Mouse (Mus musculus) frontal cortex, postnatal 10 days (tissue): ENCODE data around the gene Itpr3.

Experiments used
- DNase-seq, 2 experiments: peaks; one replicate each; pipeline ENCODE4 v3.0.0; 2022; ENCODE audit warnings: low spot score in 2 of 2, mixed read lengths in 1 of 2

Itpr3 gene

DNA sequence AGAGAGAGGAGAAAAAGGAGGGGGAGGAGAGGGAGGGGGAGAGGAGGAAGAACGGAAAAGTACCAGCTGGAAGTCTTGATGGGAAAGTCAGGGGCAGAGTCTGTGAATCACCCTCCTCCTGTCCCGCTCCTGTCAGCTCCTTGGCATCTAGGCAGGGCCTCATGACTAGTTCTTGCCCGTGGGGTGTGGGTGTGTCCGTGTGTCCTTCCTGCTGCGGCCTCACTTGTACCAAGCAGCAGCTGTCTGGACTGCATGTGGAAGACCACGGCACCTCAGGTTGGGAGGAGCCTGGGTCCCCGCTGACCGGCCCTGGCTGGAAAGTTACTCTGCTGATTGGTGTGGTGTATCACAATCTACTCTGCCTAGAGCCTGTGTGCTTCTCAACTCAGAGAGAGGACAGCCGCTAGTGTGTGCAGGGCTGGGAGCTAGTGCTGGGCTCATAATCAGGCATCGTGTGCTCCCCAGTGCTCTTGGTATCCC, 84.9 kb downstream of the Itpr3 start:
- DNase-seq = no peak

DNA sequence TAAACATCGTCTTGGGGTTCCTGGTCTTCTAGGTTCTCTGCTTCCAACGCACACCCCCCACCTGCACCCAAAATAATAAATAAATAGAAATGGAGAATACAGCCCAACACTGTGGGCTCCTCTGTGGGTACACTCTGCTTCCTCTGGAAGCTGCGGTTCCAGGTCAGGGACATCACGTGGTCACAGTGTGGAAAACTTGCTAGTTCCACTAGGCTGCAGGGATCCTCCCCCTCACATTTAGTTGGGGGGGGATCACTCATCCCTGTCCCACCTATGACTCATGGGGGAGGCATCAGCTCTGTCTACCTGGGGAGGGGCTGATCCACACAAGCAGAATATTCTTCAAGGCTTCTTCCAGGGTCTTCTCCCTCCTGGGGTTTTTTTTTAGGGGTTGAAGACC, 87.0 kb downstream of the Itpr3 start:
- no peak for DNase-seq

DNA sequence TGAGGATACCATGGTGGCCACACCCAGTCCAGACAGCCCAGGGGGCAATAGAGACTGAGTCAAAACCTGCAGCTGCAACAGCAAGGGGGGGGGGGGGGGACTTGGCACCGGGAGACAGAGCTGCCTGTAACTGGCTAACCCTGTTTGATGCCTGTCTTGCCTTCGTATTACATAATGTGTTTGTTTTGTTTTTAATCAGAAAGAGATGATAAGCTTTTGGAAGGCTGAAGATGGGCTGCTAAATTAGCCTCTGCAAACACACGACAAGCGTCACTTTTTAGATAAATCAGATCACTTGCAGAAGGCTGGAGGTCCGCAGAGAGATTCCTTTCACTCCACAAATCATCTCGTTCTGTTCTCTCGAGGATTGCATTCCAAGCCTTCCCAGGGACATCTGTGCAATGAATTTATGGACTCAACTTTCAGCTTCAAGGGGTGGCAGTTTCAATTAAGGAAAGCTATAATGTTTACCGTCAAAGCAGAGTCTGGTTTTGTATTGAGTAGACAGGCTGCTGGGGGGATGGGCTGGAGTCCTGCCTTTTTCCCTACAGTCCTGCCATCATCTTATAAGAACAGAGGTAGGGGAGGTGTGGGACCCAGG, 89.3 kb downstream of the Itpr3 start:
- DNase-seq = no peak

DNA sequence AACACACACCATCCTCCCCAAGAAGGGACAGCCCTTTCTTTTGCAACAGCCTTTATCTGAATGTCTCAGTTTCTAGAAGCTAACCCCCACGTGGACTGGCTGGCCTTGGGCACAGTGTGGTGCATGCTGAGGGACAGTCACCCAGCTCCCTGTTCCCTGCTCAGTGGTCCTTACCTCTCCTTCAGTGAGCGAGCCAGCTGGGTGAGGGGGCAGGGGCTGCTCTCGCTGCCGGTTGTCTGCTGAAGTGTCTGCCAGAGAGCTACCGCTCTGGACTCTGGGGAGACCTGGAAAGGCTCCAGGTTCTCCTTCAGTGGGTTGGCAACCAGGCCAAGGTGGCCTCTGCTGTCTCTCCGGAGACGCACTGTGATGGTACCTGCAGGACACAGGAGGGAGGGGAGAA, 93.8 kb downstream of the Itpr3 start:
- DNase-seq = no peak

DNA sequence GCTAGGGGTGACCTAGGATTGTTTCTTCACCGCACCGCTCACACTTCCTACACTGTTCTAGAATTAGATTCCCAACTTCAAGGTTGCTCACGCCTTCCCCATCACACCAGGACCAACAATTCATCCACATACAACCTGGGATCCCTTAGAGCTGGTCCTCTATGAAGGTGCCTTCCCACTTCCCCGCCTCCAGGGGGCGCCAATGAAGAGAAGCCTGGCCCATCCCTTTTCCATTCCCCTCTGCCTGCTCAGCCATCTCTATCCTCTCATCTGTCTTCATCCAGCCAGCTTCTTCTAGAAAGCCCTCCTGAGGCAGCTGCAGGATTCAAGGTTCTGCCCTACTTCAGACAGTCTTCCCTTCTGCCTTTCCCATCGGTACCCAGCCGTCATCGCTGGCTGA, 94.3 kb downstream of the Itpr3 start:
- no peak for DNase-seq

DNA sequence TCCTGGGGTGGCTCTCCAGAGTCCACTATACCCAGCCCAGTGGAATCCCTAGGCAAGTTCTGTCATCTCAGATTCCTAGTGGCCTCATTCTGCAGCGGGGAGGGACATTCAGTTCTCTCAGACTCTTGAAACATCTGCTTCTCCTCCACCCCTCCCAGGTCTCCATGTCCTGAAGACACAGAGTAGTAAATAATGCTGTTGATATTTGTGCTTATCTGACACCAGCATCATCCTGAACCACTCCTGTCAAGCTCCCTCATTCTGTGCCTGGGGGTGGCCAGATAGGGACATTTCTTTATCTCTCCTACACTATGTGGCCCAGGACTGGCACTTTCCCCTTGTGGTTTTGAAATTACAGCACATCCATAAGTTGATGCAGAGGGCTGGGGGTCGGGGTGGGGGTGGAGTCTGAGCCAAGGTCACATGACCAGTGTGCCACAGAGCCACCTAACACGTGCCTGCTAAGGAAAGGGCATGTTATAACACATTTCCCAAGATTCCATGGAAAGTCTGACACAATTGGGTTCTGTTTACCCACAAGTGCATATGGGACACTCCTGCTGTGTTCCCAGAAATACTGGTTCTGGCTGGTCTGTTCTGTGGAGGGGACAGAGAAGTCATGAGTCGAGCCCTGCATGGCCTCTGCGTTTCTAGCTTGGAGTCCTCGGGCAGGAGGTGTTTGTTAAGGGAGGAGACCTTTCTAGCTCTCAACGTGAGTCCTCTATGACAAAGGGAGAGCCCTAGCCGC, 96.0 kb downstream of the Itpr3 start:
- no peak for DNase-seq

DNA sequence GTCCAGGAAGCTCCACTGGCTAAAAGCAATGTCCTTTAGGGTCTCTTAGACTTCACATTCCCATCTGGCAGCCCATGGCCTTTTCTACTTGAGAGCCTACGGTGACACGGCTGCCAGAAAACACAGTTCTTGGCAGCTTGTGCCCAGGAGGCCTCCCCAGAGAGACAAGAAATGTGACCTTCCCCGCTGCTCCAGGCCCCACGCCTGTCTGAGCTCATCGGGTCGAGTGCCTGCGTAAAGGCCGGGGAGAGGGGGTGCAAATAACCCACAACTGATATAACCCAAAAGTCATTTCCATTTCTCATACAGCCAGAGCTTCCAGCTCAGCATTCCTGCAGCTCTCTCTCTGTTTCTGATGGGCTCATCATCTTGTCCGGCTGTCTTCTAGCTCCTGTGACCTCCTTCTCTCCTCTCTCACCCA, 96.7 kb downstream of the Itpr3 start:
- no peak for DNase-seq

DNA sequence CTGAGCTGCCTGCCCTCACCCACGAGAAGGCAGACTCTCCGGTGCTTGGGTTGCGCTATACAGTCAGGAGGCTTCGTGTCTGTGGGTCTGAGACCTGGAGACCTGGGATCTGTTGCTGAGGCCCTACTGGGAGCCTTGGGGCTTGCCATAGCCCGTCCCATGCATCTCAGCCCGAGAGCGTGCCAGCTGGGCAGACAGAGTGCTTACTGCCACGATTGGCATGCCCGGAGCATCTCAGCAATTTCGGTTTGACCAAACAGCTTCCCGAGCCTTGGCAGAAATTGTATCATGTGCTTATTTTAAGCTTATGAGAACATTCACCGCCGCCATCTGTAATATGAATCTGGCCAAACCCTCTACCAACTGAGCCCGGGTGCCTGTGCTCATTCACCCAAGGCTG, 97.2 kb downstream of the Itpr3 start:
- no peak for DNase-seq

DNA sequence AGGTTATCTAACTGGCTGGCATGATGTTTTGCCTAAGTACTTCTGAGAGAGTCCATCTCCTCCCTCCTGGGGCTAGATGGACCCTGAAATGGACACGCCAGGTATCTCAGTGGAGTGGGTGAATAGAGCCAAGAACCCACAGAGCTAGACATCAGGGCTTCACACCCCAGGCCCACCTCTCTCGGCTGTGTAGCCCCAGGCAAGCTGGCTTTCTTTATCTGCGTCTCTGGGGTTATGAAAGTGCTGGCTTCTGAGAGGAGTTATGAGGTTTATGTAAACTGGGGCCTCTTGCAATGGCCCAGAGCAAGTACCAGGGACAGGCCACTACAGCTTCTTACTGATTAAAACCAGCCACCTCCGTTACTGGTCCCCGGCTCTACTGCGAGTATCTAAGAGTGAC, 97.8 kb downstream of the Itpr3 start:
- DNase-seq = no peak

DNA sequence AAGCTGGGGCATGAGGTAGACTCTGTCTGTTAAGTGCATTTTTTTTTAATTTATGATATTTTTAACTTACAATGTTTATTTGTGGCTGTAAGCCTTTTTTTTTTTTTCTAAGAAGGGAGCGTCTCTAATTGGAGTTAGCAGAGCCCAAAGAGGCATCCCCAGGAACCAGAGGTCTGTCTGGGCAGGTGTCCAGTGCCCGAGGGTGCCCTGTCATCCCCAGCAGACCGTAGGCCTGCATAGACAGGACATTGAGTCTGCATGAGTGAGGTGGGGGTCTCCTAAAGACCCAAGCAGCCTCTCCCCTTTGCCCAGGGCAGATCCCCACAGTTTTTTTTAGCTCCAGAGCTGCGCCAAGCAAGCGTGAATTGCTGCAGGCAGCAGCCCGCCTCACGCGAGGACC, 98.6 kb downstream of the Itpr3 start:
- no peak for DNase-seq

DNA sequence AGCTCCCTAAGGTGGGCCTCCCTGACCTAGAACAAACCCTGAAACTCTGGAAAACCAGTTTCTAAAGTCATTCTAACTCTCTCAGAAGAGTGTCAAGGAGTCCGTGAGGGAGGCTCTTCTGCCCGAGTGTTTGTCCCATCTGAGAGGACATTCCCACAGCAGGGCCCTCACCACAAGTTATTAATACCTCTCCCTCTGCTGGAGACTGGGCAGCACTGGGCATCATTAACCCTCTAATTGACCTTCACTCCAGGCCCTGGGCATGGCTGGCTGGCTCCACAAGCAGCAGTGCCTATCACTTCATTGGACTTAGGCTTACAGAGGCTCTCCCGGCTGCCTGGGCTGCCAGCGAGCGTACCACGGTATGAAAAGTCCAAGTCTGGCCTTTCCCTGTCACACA, 101.3 kb downstream of the Itpr3 start:
- no peak for DNase-seq

DNA sequence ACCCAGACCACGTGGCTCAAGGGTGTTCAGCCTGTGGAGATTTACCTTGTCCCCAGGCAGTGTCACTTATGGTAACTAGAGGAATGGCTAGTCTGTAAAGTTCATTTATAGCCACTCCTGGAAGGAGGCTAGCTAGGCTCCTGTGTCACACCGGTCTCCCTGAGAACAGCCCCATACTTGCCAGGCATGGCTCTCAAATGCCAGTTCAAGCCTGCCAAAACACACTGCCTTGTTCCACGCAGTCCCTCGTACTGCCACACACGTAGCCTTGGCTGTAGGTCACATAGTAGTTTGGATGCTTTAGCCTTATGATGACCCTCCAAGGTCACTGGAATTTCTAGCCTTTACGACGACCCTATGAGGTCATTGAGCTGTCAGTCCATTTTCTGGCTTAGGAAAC, 102.1 kb downstream of the Itpr3 start:
- DNase-seq = no peak

DNA sequence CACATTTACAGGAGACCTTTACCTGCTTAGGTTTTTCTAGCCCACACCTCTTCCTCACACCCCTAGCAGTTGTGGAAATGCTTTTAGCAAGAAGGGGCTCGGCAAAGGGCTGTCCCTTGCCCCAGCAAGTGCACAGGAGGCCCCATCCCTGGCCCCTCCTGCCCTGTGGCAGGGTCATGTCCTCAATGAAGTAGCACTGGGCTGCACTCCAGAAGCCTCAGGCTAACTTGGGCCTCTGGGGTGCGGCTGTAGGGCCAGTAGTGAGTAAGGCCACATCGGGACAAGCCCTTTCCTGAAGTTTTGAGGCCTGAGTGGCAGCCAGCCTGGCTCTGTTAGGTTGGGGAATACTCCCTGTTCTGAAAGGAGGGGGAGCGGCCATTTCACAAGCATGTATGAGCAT, 103.8 kb downstream of the Itpr3 start:
- DNase-seq = no peak

DNA sequence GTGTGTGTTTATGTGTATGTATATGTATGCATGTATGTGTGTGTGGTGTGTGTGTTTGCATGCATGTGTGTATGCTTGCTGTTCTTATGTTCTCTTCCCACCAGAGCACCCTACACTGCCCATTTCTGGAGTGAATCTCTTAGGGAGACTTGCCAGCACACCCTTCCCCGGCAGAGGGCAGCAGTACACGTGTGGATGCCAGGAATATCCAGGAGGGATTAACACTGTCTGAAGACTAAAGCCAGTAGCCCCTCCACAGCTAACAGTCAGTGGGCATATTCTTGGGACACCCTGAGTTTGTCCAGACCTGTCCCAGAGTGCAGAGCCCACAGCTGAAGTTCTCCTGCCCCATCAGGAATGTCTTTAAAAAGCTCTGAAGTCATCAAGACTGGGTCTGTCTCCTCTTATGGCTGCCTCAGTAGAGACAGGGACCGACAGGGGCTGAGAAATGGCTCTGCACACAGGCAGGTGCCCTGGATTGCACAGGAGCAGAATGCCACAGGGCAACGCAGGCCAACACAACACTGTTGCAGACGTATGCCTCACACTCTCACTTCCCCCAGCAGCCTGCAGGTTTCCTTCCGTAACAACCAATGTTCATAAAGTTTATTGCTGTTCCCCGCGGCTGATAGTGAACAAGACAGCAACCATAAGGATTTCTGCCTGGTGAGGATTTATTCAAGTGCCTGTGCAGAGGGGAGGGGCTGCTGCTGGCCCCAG, 108.1 kb downstream of the Itpr3 start:
- DNase-seq = peak in 1 of 2 experiments; percentile 66

DNA sequence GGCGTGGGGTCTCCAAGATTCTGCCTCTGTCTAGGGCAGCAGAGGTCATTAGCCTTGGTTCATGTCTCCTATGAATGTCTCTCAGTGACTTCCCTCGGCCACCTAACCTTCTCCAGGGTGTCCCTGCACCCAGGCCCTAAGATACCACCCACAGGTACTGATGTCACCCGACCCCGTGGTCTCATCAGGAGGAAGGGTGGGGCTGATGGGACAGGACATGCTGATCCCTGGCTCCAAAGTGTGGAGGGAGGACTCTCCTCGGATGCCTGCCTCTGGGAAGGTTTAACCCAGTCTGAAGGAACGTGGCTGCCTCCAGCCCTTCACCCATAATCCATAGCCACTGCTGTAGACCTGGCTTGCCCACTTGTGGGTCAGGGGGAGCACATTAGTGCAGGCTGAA, 109.8 kb downstream of the Itpr3 start:
- no peak for DNase-seq

DNA sequence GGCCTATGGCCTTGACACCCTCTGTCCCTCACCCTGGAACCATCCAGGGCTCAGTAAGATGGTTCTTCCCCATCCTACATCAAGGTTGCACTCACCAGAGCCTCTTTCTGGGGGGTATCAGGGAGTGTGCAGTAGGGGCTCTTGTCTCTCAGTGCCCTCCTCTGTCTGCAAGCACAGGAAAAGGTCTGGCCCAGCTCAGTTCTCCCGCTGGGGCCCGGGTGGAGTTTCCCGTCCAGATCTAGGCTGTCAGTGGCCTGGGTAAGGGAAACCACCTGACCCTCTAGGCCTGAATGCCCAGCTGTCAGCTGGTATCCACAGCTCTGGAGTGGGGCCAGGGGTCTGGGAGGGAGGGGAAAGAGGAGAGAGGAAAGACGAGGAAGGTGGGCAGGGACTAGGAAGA, 110.4 kb downstream of the Itpr3 start, which contains the start of gene Ip6k3:
Ip6k3 (minus strand) TSS at position 251 of the 400 bp plus-strand sequence.
- no peak for DNase-seq

DNA sequence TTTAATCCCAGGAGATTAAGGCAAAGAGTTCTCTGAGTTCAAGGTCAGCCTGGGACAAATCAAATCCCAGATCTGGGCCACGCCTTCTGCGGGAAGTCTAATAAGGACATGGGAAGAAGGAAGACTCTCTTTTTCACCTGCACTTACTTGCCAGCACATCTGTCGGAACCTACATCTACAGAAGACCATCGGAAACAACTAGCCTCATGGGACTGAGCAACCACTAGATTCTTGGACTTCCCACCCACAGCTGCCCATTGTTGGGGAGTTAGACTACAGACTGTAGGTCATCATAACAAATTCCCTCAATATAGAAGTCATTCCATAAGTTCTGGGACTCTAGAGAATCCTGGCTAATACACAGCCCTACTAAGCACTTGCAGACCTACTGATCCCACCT, 111.5 kb downstream of the Itpr3 start:
- DNase-seq = no peak

DNA sequence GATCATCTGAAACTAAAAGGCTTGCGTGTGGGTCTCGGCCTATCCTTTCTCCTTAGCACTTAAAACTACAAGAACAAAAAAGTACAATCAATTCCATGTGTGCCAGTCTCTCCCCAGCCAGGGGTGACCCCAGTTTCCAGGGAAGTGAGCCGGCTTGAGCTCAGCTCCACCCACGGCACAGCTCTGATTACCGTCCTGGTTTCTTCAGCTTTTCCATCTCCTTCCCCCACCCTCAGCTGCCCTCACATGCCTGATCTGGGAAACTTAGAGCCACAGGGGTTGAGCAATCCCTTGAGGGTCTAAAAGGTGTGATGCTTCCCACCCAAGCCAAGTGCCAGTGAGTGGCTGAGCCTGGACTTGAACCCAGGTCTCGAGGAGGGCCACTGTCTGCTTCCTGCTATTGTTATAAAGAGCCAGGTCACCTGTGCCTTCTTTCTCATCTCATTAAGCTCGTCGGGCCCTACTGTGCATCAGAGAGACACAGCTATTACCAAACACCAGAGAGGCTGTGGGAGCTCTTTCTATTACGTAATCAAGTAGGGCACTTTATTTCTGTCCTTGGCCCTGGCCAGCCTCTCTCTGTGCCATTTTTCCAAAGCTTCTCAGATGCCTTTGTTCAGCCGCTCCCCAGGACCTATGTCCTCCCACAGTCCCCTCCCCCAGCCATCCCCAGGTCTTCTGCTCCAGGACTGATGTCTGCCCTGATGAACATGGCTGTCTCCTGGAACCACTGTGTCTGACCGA, 113.0 kb downstream of the Itpr3 start:
- DNase-seq = no peak

DNA sequence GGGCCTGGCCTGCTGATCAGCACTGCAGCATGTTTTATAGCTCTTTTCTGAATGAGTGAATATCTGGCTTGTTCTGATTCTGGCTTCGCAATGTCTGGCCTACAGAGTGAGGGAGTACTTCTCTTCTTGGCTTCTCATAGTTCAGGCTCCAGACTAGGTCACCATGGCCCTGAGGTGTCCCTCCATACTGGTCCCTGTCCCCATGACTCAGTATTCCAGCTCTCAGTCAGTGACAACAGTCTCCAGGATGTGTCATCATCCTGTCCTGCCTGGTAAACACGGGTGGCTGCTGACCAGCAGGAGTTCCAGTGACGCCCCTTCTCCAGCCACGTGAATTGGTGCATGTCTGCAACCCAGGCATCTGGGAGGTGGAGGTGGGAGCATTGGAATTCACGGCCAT, 114.0 kb downstream of the Itpr3 start:
- DNase-seq = no peak
